Mouse (Mus musculus) MEL-GATA-1-ER (cell line): Measurements from ENCODE around the gene Serpinf2.

ENCODE experiments used
- DNase-seq: peaks from one replicate; pipeline ENCODE4 v3.0.0-alpha.2; 2012; ENCODE audit warnings: low read depth; ENCODE audit errors: extremely low read depth

Serpinf2 gene

GRCm38 (mm10) chr11:75439363-75439762, at the start of gene Serpinf2:
TSS of gene Serpinf2 (minus strand) at chr11:75439591.
- DNase-seq = no peak

- DNase-seq = peak; percentile 7
Measured at GRCm38 (mm10) chr11:75487496-75487895, 48.1 kb upstream of the Serpinf2 start.

- peak; percentile 93 for DNase-seq
Measured at GRCm38 (mm10) chr11:75486601-75487285, 47.4 kb upstream of the Serpinf2 start, which contains the start of gene Prpf8. TSS of gene Prpf8 (plus strand) at chr11:75486816.

- no peak for DNase-seq
Measured at GRCm38 (mm10) chr11:75486192-75486591, 46.8 kb upstream of the Serpinf2 start.

GRCm38 (mm10) chr11:75473376-75473775, 34.0 kb upstream of the Serpinf2 start:
- DNase-seq = no peak

GRCm38 (mm10) chr11:75472469-75473081, 33.2 kb upstream of the Serpinf2 start:
- DNase-seq = no peak

DNA sequence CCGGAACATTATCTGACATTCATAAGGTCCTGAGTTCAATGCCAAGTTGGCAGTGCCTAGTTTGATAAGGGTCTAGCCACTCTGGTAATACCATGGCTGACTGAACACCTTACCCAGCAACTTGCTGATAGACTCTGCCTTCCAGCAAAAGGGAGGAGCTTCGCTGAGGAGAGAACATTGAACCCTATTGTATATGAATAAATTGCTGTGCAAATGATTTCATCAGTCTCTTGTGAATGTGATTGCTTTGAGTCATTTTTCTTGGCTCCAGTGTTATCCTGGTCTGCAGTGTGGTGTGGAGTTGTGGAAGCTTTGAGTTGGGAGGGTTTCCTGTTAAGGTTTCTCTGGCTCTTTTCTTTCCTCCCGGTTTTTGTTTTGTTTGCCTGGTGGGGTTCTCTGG, 31.3 kb upstream of the Serpinf2 start:
- no peak for DNase-seq

- no peak for DNase-seq
Measured at GRCm38 (mm10) chr11:75469261-75469660, 29.9 kb upstream of the Serpinf2 start.

GRCm38 (mm10) chr11:75468410-75468809, 29.0 kb upstream of the Serpinf2 start:
- DNase-seq = no peak

DNA sequence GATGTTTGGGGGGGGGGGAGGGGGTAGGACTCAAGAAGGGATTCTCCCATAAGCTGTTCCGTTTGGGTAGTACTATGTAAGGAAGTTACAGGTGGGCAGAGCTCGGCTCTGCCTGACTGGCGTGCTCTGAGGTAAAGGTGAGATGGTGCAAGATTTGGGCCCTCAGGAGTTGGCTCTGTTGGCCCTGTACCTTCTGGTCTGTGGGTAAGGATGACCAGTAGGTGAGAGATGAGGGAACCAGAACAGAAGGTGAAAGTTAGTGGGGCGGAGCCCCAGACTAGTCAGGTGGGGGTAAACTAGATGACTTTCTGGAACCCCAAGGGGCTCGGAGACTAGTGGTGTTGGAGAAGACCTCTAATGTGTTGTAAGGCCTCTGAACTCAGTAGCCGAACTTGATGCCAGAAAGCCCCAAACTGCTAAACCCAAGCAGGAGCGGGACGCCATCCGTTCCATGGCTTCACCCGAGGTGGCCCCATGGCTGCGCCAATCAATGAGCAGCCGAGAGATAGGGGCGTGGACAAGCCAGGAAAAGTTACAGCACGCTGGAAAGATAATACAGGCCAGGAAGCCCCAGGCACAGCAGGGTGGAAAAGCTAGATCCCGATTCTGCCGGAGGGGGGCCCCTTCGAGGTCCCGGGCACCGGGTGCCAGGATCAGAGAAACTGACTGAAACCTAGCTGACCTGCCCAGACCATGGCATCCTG, 28.3 kb upstream of the Serpinf2 start:
- no peak for DNase-seq

DNA sequence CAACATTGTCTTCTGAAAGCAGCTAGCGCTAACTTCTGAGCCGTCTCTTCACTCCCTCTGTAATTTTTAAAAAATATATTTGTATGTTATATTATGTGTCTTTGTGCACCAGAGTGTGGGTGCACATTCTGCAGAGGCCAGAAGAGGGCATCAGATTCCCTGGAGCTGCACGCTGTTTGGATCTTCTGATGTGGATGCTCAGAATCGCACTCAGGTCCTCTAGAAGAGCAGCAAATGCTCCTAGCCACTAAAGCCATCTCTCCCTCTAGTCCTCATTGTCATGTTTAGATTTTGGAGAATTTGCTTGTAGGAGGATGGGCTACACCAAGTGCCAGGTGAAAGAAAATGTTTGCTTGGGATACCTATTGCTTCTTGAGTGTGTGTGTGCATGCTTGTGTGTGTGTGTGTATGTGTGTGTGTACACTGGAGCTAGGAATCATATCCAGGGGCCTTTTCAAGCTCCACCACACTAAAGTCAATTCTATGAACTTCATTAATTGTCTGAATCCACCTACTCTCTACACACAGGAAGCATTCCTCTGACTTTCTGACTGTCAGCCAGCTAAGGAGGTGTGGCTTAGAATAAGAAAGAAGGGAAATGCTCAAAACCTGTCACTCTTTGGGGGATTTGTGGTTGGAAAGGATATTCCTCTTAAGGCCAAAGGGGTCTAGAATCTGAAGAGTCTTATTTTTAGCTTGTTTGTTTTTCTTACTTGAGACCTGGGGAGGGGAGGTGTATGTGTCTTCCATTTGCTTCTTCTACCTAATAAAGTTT, 27.5 kb upstream of the Serpinf2 start:
- DNase-seq = no peak

GRCm38 (mm10) chr11:75465051-75465450, 25.7 kb upstream of the Serpinf2 start:
- DNase-seq = no peak

- no peak for DNase-seq
Measured at GRCm38 (mm10) chr11:75464417-75464816, 25.0 kb upstream of the Serpinf2 start.

DNA sequence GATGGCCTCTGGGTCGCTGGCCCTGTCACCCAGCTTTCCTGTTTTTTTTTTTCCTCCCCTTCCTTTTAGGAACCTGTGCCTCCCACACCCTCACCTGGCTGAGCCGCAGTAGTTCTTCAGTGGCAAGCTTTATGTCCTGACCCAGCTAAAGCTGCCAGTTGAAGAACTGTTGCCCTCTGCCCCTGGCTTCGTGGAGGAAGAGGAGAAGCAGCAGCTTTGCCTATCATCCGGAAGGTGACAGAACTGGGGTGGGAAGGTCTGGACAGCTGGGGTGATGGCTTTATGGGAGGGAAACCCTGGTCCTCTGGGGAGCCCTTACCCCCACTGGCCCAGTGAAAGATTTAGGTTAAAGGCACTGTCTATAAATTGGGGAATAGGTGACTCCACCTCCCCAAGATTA, 24.2 kb upstream of the Serpinf2 start:
- no peak for DNase-seq

- DNase-seq = peak; percentile 68
Measured at GRCm38 (mm10) chr11:75462865-75463336, 23.5 kb upstream of the Serpinf2 start.

- peak; percentile 54 for DNase-seq
Measured at GRCm38 (mm10) chr11:75462253-75462783, 22.9 kb upstream of the Serpinf2 start.

DNA sequence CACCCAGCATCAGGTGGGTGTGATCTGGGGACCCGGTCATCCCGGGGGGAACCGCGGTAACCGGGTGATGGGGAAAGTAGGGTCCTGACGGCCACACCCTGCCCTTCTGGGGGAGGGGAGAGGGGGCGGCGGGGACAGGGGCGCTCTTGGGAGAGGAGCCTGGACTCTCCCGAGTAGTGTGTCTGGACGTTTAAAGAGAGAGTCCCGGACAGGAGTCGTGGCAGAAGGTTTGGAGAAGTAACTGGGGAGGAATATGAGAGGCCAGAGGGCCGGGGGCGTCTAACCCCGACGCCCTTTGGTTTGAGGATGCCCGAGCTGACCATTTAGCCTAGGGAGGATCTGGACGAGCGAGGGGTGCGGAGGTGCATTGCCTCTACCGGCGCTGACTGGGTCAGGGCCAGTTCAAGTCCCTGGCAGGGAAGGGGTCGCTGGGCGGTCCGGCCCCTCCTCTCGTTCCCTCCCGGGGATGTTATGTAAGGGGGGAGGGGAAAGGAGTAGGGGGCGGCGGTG, 22.4 kb upstream of the Serpinf2 start:
- DNase-seq = no peak

DNA sequence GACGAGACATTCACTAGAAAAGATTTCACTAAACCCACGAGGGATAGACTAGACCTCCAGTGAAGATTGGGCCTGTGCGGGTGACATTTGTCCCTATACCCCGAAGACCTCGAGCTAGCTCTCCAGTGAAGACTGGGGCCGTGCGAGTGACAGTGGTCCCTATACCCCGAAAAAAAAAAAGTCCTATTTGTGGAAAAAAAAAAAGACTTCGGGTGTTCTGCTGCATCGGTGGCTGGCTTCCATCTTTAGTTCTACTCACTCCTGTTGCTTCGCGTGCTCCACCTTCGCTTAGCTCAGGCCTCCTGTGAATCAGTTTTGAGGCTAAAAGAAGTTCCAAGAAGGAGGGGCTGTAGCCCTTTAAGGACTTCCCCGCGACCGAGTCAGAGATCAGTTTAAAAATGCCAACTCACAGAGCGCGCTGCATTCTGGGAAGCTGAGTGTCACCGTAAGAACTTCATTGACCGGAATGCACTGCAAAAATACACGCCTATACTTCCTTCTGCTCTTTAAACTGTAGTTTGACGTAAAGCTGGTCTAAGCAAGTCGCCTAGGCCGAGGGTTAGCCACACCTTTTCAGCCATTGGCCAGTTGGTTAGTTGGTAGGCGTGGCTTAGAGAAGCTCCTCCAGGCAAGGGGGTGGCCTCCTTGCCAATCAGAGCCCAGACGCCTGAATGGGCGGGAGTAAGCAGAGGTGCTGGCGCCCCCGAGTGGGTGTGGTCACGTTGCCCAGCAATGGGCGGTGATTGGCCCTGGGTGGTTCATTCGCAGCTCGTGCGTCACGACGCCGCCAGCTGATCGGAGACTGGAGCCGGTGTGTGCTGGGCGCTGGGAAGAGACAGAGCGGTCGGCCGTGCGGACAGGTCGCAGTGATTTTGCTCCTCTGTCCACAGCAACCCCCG, 21.7 kb upstream of the Serpinf2 start, which contains the start of gene Tlcd2:
TSS of gene Tlcd2 (plus strand) at position 872 of the 899 bp plus-strand sequence.
- DNase-seq = peak; percentile 100

DNA sequence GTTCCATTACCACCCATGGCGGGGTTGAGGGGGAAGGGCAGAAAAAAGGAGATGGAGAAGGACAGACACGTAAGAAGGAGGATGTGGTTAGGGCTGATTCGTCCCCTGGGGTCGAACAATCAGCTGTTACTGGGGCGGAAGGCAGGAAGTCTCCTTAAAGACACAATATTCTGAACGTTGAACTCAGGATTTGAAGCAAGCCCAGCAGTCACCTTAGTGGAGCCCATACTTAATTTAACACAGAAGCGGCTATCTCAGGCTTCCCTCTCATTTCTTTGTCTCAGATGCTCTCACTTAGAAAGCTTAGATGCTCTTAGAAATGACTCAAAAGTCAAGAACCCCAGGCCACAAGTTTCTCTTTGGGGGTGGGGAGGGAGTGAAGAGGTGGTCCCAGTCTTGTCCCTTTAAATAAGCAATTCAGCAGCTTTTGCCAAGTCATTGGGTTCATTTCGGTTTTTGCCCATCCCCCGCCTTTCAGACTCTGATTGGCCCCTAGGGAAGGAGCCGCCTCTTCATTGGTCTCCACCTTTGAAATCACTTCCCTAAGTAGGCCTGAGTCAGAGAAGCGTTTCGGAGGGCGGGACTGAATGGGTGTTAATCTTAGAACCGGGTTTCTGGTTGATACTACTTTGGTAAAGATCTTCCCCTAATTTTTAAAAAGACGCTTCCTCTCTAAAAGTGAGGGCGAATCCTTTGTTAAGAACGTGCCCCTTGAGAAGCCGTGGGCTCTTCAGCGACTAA, 20.9 kb upstream of the Serpinf2 start:
- peak; percentile 97 for DNase-seq
